Comparison of ENCODE assay signal across 15 mouse cellular contexts in genomic region chr5:41562299-41562698, GRCm38 (mm10).
"Had no signal": no experiment of that assay in that cellular context is flagged by ENCODE, and none has a peak within 500 bp of the region (broad histone marks: within the 10 kb centered on the region; RNA-seq: fewer than 3 reads in every experiment).

No protein-coding gene starts in this region.

- H3K4me1 ChIP-seq: liver, embryonic 12.5 days; megakaryocyte, embryonic 14.5 days; midbrain, embryonic 12.5 days had no signal

- H3K4me3 ChIP-seq: limb, embryonic 15.5 days; liver, embryonic 12.5 days; megakaryocyte, embryonic 14.5 days; midbrain, embryonic 12.5 days had no signal

- H3K27me3 ChIP-seq: limb, embryonic 15.5 days; liver, embryonic 12.5 days; megakaryocyte, embryonic 14.5 days; midbrain, embryonic 12.5 days had no signal

- H3K4me2 ChIP-seq: limb, embryonic 15.5 days; liver, embryonic 12.5 days; lung, embryonic 14.5 days; midbrain, embryonic 12.5 days had no signal

- H3K27ac ChIP-seq: kidney, postnatal 0 days; limb, embryonic 15.5 days; liver, embryonic 12.5 days; midbrain, embryonic 12.5 days had no signal

- H3K36me3 ChIP-seq: limb, embryonic 15.5 days; liver, embryonic 12.5 days; midbrain, embryonic 12.5 days had no signal

- H3K9me3 ChIP-seq: limb, embryonic 15.5 days; liver, embryonic 12.5 days; megakaryocyte, embryonic 14.5 days; midbrain, embryonic 12.5 days had no signal

- DNase-seq: kidney, adult 9 months; kidney, postnatal 36 days; layer of hippocampus, adult 9-11 months; layer of hippocampus, postnatal 36 days; lung, embryonic 14.5 days; lung, postnatal 10 days; lung, postnatal 4 days; right cerebral cortex, postnatal 14 days; thymus, postnatal 36 days had no signal

- ATAC-seq: liver, embryonic 12.5 days; midbrain, embryonic 16.5 days had no signal

- H3K9ac ChIP-seq: limb, embryonic 15.5 days; liver, embryonic 12.5 days; lung, embryonic 14.5 days; midbrain, embryonic 12.5 days had no signal
